ENCODE assay signal across 9 mouse cellular contexts in genomic region chr5:111058401-111059139, GRCm38 (mm10).
A peak's percentile ranks its signal among the peaks of the same experiment; 100 is the strongest.
DNase-seq lines count a peak whose midpoint lies in the region; ATAC-seq and TF ChIP-seq lines count a peak whose summit lies in the region.
"Had no signal": no experiment of that assay in that cellular context is flagged by ENCODE, and none has a peak within 500 bp of the region (broad histone marks: within the 10 kb centered on the region; RNA-seq: fewer than 3 reads in every experiment).

No protein-coding gene starts in this region.

- WGBS in lung, postnatal 0 days: 51% methylated on average over 22 of the region's 22 CpGs
- WGBS in embryonic facial prominence, embryonic 14.5 days: 70% methylated on average over 22 of the region's 22 CpGs
- WGBS in olfactory bulb, adult 2 months: 54% methylated on average over 22 of the region's 22 CpGs
- 71% methylated on average over 22 of the region's 22 CpGs for WGBS in intestine, postnatal 0 days

- ATAC-seq in lung, postnatal 0 days: no peak
- no peak for ATAC-seq in embryonic facial prominence, embryonic 14.5 days (ENCODE audit: low read depth)
- no peak for ATAC-seq in intestine, postnatal 0 days
- ATAC-seq: Patski had no signal

- no peak overlapping the region for H3K4me2 ChIP-seq in lung, postnatal 0 days (replicated peaks; ENCODE audit: low read depth, low read length)
- H3K4me2 ChIP-seq in embryonic facial prominence, embryonic 14.5 days (ENCODE audit: low read depth, low read length): no peak overlapping the region
- no peak overlapping the region for H3K4me2 ChIP-seq in intestine, postnatal 0 days (replicated peaks; ENCODE audit: low read depth)

- TF ChIP-seq EP300 in lung, postnatal 0 days (IDR thresholded peaks at IDR 0.05): no peak

- no peak overlapping the region for H3K9ac ChIP-seq in lung, postnatal 0 days (replicated peaks; ENCODE audit: low read depth)
- H3K9ac ChIP-seq in embryonic facial prominence, embryonic 14.5 days (ENCODE audit: low read depth, low read length): no peak overlapping the region
- H3K9ac ChIP-seq in intestine, postnatal 0 days (ENCODE audit: low read depth, low read length): no peak overlapping the region

- H3K27ac ChIP-seq in lung, postnatal 0 days (ENCODE audit: low read length): peak overlapping the region; percentile 5; the same call in 1 of the 2 replicates
- peak overlapping the region; percentile 45; the same call in 1 of the 2 replicates for H3K27ac ChIP-seq in embryonic facial prominence, embryonic 14.5 days (replicated peaks; ENCODE audit: low read depth, low read length)
- peak overlapping the region; percentile 16; the same call in 1 of the 2 replicates for H3K27ac ChIP-seq in olfactory bulb, adult 2 months (ENCODE audit: insufficient read depth, low read depth, low read length)
- H3K27ac ChIP-seq in intestine, postnatal 0 days (ENCODE audit: low read depth, low read length): no peak overlapping the region

- no peak for DNase-seq in lung, postnatal 0 days (ENCODE audit: low spot score)
- DNase-seq in lung, postnatal 25 days (ENCODE audit: low spot score): no peak
- no peak for DNase-seq in embryonic facial prominence, embryonic 14.5 days (ENCODE audit: low spot score)
- peak; percentile 17 for DNase-seq in layer of hippocampus, adult 9-10 months (ENCODE audit: low spot score)
- DNase-seq in kidney, adult 8-10 months: no peak
- DNase-seq in adrenal gland, postnatal 36 days: no peak

- H3K4me3 ChIP-seq in lung, postnatal 0 days (ENCODE audit: low read depth, low read length): no peak overlapping the region
- no peak overlapping the region for H3K4me3 ChIP-seq in embryonic facial prominence, embryonic 14.5 days (ENCODE audit: low read depth, low read length)
- H3K4me3 ChIP-seq in olfactory bulb, adult 2 months (ENCODE audit: insufficient read depth, low read depth, low read length): no peak overlapping the region
- no peak overlapping the region for H3K4me3 ChIP-seq in intestine, postnatal 0 days (ENCODE audit: low read depth, low read length)

- peaks cover 17% of the 10 kb centered on the region; the same call in 1 of the 2 replicates for H3K4me1 ChIP-seq in lung, postnatal 0 days (ENCODE audit: insufficient read depth, low read depth, low read length)
- H3K4me1 ChIP-seq in embryonic facial prominence, embryonic 14.5 days (ENCODE audit: control insufficient read depth, insufficient read depth, low read length): peaks cover 60% of the 10 kb centered on the region
- H3K4me1 ChIP-seq in olfactory bulb, adult 2 months (ENCODE audit: control insufficient read depth, insufficient read depth, low read length): peaks cover 25% of the 10 kb centered on the region
- peaks cover 12% of the 10 kb centered on the region; the same call in 1 of the 2 replicates for H3K4me1 ChIP-seq in intestine, postnatal 0 days (replicated peaks; ENCODE audit: control insufficient read depth, insufficient read depth, low read length)

- TF ChIP-seq CTCF in lung, postnatal 0 days (IDR thresholded peaks at IDR 0.05): no peak
- no peak for TF ChIP-seq CTCF in olfactory bulb, adult 2 months (IDR thresholded peaks at IDR 0.05; ENCODE audit: insufficient read depth, low read depth, low read length)
- no peak for TF ChIP-seq CTCF in intestine, postnatal 0 days (IDR thresholded peaks at IDR 0.05; ENCODE audit: low read depth)

- no peak for TF ChIP-seq POLR2A in olfactory bulb, adult 2 months (IDR thresholded peaks at IDR 0.05; ENCODE audit: insufficient read depth, low read depth, low read length)

- H3K36me3 ChIP-seq in lung, postnatal 0 days (ENCODE audit: insufficient read depth, low read length): no peaks in the 10 kb centered on the region
- H3K36me3 ChIP-seq in embryonic facial prominence, embryonic 14.5 days (ENCODE audit: control insufficient read depth, insufficient read depth, low read length): no peaks in the 10 kb centered on the region
- H3K36me3 ChIP-seq in intestine, postnatal 0 days (ENCODE audit: control insufficient read depth, insufficient read depth): no peaks in the 10 kb centered on the region

- H3K9me3 ChIP-seq in lung, postnatal 0 days (ENCODE audit: low read length): no peaks in the 10 kb centered on the region
- no peaks in the 10 kb centered on the region for H3K9me3 ChIP-seq in embryonic facial prominence, embryonic 14.5 days (ENCODE audit: control insufficient read depth, low read length)
- H3K9me3 ChIP-seq in intestine, postnatal 0 days (ENCODE audit: control insufficient read depth): no peaks in the 10 kb centered on the region

- H3K27me3 ChIP-seq in lung, postnatal 0 days (replicated peaks; ENCODE audit: insufficient read depth, low read length): no peaks in the 10 kb centered on the region
- H3K27me3 ChIP-seq in embryonic facial prominence, embryonic 14.5 days (replicated peaks; ENCODE audit: control insufficient read depth, insufficient read depth, low read length): no peaks in the 10 kb centered on the region
- H3K27me3 ChIP-seq in intestine, postnatal 0 days (replicated peaks; ENCODE audit: control insufficient read depth, insufficient read depth, low read length): no peaks in the 10 kb centered on the region
- H3K27me3 ChIP-seq: Patski had no signal
